Mouse (Mus musculus): ENCODE results near the gene Fgfrl1.

DNA sequence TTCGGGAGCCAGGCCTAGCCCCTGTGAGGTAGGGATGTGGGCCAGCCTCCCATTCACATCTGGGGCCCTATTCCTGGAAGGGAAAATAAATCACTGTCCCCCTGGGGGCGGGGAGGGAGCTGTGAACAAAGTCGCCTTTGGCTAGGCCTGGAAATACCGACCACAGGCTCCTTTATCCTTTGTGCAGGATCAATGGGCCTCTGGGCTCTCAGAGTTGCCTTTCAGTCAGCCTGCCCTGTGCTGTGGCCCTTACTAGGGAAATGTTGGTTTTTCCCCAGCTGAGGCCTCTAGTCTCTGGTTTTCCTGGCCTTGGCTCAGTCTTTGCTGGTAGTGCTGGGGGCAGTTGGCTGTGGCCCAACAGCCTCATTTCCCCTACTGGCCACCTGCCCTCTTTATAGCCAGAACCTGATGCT lies 5.2 kb downstream of the Fgfrl1 start:
- TF ChIP-seq CTCF (conservative IDR thresholded peaks at IDR 0.05; ENCODE audit: insufficient read depth, insufficient read length, low read depth, low read length) (no peak), POLR2A (IDR thresholded peaks at IDR 0.05; ENCODE audit: low read depth, low read length) (no peak)
